Mouse (Mus musculus) kidney, adult 8-10 months (tissue): Measurements from ENCODE around the gene Slc36a3.
A peak's percentile ranks its signal among the peaks of the same experiment; 100 is the strongest.

Experiments
- DNase-seq, 2 experiments: peaks; one replicate each; pipeline ENCODE4 v3.0.0; 2022

Gene Slc36a3

GRCm38 (mm10) chr11:55103229-55103628, 48.3 kb downstream of the Slc36a3 start:
- peak; percentile 72 to 85 for DNase-seq

GRCm38 (mm10) chr11:55102015-55102414, 49.5 kb downstream of the Slc36a3 start:
- no peak for DNase-seq

- no peak for DNase-seq
These were observed 51.6 kb downstream of the Slc36a3 start for GRCm38 (mm10) chr11:55099868-55100267.

- DNase-seq = no peak
These were observed 52.3 kb downstream of the Slc36a3 start for GRCm38 (mm10) chr11:55099019-55099771.

- DNase-seq = no peak
These were observed 53.2 kb downstream of the Slc36a3 start for GRCm38 (mm10) chr11:55098189-55098915.

- peak; percentile 97 for DNase-seq
These were observed 53.9 kb downstream of the Slc36a3 start, which contains the start of gene Gm2a for GRCm38 (mm10) chr11:55097463-55098188. Gene Gm2a, plus strand, starts transcription at chr11:55098115.

GRCm38 (mm10) chr11:55096731-55097462, 54.6 kb downstream of the Slc36a3 start:
- peak; percentile 31 to 65 for DNase-seq

- DNase-seq = peak; percentile 57 to 60
These were observed 55.2 kb downstream of the Slc36a3 start for GRCm38 (mm10) chr11:55096296-55096695.

- DNase-seq = no peak
These were observed 58.4 kb downstream of the Slc36a3 start for GRCm38 (mm10) chr11:55093096-55093495.

GRCm38 (mm10) chr11:55089892-55090291, 61.6 kb downstream of the Slc36a3 start:
- no peak for DNase-seq

- peak in 1 of 2 experiments; percentile 77 for DNase-seq
These were observed 64.5 kb downstream of the Slc36a3 start for GRCm38 (mm10) chr11:55087006-55087405.

- no peak for DNase-seq
These were observed 66.1 kb downstream of the Slc36a3 start for GRCm38 (mm10) chr11:55085396-55085795.

GRCm38 (mm10) chr11:55084629-55085028, 66.9 kb downstream of the Slc36a3 start:
- DNase-seq = no peak

- DNase-seq = no peak
These were observed 70.3 kb downstream of the Slc36a3 start for GRCm38 (mm10) chr11:55081206-55081605.

- DNase-seq = no peak
These were observed 72.3 kb downstream of the Slc36a3 start for GRCm38 (mm10) chr11:55079180-55079579.

GRCm38 (mm10) chr11:55078502-55078901, 73.0 kb downstream of the Slc36a3 start:
- DNase-seq = no peak

- peak; percentile 50 to 56 for DNase-seq
These were observed 73.9 kb downstream of the Slc36a3 start, which contains the start of gene Ccdc69 for GRCm38 (mm10) chr11:55077331-55078231. Gene Ccdc69, minus strand, starts transcription at chr11:55078131.

- no peak for DNase-seq
These were observed 75.3 kb downstream of the Slc36a3 start for GRCm38 (mm10) chr11:55076234-55076633.

- DNase-seq = peak in 1 of 2 experiments; percentile 17
These were observed 75.9 kb downstream of the Slc36a3 start for GRCm38 (mm10) chr11:55075602-55076001.
